Mouse (Mus musculus): ENCODE results near the gene Prx. TPM values are rescaled to one million over a fixed set of nuclear protein-coding genes. Genes with fewer than 3 reads are reported as not detected.

The Prx gene
- polyA plus RNA-seq, 1 experiment, result 2.4 TPM

DNA sequence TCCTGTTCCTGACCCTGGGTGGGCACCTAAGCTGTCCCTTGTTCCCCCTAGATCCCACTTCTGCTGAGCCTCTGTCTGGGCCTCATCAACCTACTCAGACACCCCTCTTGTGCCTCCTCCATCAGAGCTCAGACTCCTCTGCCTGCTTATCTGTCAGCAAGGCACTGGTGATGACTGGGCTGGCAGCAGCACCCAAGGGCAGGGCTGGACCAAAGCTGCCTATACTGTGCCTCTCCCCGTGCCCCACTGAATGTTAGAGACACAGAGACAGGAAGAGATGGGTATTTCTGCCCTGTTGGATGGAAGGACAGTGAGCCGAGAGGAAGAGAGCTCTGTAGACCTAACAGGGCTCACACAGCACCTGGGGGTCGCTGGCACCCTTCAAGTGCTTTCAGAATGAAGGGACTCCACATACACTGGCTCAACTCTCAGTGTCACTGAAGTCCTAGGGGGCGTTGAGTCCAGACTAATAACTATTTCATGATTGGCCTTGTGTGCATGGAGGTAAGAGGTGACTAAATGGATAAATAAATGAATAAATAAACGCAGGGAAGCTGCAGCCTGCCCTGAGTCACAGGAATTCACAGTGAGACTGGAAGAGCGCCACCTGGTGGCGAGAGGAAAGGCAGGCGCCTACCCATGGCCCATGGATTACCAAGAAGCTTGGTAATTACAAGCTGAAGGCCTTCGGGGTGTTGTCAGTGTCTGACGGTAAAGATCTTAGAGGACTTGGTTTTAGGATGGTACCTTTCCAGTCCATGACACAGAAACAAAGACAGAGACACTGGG, 27.1 kb downstream of the Prx start:
- TF ChIP-seq POLR2A (IDR thresholded peaks at IDR 0.05; ENCODE audit: borderline replicate concordance, extremely low read depth, insufficient read depth, insufficient read length, poor library complexity, severe bottlenecking) (no peak), CTCF (IDR thresholded peaks at IDR 0.05; ENCODE audit: borderline replicate concordance, extremely low read depth, insufficient read depth, insufficient read length) (peak; percentile 99)
- DNase-seq (ENCODE audit: low read depth), result peak; percentile 89

DNA sequence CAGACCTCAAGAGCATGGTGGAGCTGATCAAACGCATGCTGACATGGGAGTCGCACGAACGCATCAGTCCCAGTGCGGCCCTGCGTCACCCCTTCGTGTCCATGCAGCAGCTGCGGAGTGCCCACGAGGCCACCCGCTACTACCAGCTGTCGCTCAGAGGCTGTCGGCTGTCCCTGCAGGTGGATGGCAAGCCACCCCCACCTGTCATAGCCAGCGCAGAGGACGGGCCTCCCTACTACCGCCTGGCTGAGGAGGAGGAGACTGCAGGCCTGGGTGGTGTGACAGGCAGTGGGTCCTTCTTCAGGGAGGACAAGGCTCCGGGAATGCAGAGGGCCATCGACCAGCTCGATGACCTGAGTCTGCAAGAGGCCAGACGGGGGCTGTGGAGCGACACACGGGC, 29.9 kb downstream of the Prx start:
- no peak for DNase-seq (ENCODE audit: low read depth)
- TF ChIP-seq CTCF (IDR thresholded peaks at IDR 0.05; ENCODE audit: borderline replicate concordance, extremely low read depth, insufficient read depth, insufficient read length) (no peak), POLR2A (IDR thresholded peaks at IDR 0.05; ENCODE audit: borderline replicate concordance, extremely low read depth, insufficient read depth, insufficient read length, poor library complexity, severe bottlenecking) (no peak)

DNA sequence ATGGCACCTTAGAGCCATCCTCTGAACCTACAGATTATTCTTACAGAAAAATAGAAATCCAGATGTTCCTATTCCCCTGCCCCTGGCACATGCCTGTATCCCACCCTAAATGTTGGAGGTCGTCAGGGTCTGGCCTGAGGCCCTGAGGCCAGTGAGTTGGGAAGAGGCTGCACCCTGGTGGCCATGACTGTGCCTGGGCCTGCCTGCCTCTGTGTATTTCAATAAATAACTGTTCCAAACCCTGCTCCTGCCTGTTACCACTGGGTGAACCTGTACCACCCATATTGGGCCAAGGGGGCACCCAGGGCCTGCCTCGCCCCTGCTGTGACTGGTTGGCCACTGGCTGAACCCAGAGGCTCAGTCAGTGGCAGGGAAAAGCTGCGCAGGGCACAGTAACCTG, 31.8 kb downstream of the Prx start:
- 0 out of 2 replicates have a peak, but pooled peaks have one; percentile 23 for TF ChIP-seq CTCF (IDR thresholded peaks at IDR 0.05; ENCODE audit: borderline replicate concordance, extremely low read depth, insufficient read depth, insufficient read length)
- TF ChIP-seq POLR2A (IDR thresholded peaks at IDR 0.05; ENCODE audit: borderline replicate concordance, extremely low read depth, insufficient read depth, insufficient read length, poor library complexity, severe bottlenecking), result no peak
- DNase-seq (ENCODE audit: low read depth), result no peak

DNA sequence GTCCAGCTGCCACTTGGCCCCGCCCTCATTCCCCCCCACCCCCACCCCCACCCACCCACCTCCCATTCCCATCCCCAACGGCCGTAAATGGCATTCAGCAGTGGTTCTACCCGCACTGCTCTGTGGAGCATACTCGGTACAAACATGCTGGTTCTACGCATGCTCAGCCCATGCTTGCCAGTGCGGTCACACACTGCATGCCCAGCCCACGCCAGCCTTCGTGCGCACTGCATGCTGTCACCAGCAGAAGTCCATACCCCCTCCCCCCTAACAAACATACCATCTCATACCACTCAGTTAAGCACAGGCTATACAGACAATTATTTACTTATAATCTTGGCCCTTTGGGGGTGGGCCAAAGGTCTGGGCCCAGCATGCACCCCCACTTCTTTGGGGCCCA, 32.6 kb downstream of the Prx start:
- TF ChIP-seq POLR2A (IDR thresholded peaks at IDR 0.05; ENCODE audit: borderline replicate concordance, extremely low read depth, insufficient read depth, insufficient read length, poor library complexity, severe bottlenecking) (no peak), CTCF (IDR thresholded peaks at IDR 0.05; ENCODE audit: borderline replicate concordance, extremely low read depth, insufficient read depth, insufficient read length) (no peak)
- DNase-seq (ENCODE audit: low read depth), result no peak

DNA sequence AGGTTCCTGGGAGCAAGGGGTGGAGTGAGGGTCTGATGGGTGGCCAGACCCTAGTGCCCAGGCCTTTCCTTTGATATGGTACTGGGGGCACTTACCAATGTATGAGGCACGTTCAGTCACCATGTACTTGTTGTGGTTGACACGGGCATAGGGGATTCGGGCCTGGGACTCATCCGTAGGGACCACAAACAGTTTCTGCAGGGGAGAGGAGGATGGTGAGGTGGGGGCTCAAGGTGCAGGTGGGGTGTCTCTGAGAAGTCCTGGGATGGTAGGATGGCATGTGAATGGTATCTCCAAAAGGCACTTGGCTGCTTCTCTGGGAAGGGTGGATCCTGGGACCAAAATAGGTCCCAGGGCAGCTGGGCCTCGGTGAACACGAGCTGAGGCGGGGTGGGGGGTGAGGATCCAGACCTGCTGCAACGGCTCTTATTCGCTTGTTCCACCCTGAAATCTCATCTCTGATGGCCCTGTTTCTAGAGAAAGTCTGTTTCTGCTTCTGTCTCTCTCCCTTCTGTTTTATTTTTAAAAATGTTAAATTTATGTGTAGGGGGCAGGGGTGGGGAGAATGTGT, 33.4 kb downstream of the Prx start:
- no peak for DNase-seq (ENCODE audit: low read depth)
- no peak for TF ChIP-seq POLR2A (IDR thresholded peaks at IDR 0.05; ENCODE audit: borderline replicate concordance, extremely low read depth, insufficient read depth, insufficient read length, poor library complexity, severe bottlenecking)
- TF ChIP-seq CTCF (IDR thresholded peaks at IDR 0.05; ENCODE audit: borderline replicate concordance, extremely low read depth, insufficient read depth, insufficient read length), result no peak

DNA sequence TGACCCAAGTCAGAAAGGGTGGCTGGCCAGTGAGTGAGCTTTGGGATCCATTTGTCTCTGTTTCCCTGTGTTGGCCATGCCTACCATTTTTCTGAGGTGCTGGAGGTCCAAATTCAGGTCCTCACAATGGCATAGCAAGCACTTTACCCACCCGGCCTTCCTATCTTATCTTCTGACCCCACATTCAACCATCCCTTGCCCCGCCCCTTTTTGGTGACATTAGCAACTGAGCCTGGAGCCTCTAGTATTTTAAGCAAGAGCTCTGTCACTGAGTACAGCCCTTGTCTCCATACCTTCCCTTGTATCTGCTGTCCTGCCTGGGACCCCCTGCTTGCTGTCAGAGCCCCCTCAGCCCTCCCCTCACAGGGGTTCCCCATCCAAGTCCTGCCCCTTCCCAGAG, 36.3 kb downstream of the Prx start:
- no peak for DNase-seq (ENCODE audit: low read depth)
- TF ChIP-seq CTCF (IDR thresholded peaks at IDR 0.05; ENCODE audit: borderline replicate concordance, extremely low read depth, insufficient read depth, insufficient read length) (no peak), POLR2A (IDR thresholded peaks at IDR 0.05; ENCODE audit: borderline replicate concordance, extremely low read depth, insufficient read depth, insufficient read length, poor library complexity, severe bottlenecking) (no peak)

DNA sequence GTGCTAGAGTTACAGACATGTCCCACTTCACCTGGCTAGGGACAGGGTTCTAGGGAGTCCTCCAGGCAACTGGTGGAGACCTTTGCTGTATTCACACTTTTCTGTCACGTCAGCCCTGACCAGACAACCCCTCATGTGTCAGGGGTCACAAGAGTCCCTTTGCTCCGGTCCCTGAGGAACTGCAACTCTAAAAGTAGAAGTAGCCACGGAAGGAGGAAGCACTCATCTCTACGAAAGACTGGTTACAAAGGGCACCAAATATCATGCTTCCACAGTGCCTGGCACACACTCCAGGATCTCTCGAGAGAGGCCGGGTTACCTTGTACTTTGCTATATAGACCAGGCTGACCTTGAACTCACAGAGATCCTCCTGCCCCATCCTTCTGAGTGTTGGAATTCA, 37.5 kb downstream of the Prx start:
- no peak for DNase-seq (ENCODE audit: low read depth)

DNA sequence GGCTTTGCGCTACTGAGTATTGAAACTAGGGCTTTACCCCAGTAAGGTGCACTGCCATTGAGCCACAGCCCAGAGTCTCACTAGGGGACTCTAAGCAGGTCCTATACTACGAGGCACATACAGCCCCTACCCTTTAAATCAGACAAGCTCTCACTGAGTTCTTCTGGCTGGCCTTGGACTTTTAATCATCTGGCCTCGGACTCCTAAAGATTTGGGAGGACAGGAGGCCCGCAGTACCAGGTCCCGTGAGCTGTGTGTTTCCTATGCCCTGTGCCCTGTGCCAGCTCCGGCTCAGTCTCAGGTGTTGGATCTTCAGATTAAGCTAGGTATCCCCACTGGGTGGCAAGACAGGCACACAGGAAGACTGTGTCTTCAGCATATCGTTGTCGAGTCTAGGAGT, 38.9 kb downstream of the Prx start:
- TF ChIP-seq CTCF (IDR thresholded peaks at IDR 0.05; ENCODE audit: borderline replicate concordance, extremely low read depth, insufficient read depth, insufficient read length), result no peak
- TF ChIP-seq POLR2A (IDR thresholded peaks at IDR 0.05; ENCODE audit: borderline replicate concordance, extremely low read depth, insufficient read depth, insufficient read length, poor library complexity, severe bottlenecking), result no peak
- DNase-seq (ENCODE audit: low read depth), result no peak

More for the DNA sequence above, 37.5 kb downstream of the Prx start:
- no peak for TF ChIP-seq POLR2A (IDR thresholded peaks at IDR 0.05; ENCODE audit: borderline replicate concordance, extremely low read depth, insufficient read depth, insufficient read length, poor library complexity, severe bottlenecking)
- TF ChIP-seq CTCF (IDR thresholded peaks at IDR 0.05; ENCODE audit: borderline replicate concordance, extremely low read depth, insufficient read depth, insufficient read length), result no peak

DNA sequence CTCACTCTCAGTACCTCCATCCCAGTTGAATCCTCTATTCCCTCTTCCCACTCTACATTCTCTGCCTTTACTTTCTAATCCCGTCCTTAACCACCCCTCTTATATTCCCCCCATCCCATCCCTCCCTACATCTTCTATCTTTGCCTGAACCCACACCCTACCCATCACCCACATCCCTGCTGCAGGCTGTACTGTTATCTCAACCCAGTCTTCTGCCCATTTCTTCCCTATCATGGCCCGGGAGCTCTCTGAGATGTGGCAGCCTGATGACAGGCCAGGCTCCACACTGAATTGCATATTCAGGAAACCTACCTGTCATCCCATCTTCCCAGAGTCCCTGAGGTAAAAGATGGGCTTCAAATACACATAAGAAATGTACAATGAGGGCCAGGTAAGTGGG, 39.7 kb downstream of the Prx start:
- no peak for TF ChIP-seq POLR2A (IDR thresholded peaks at IDR 0.05; ENCODE audit: borderline replicate concordance, extremely low read depth, insufficient read depth, insufficient read length, poor library complexity, severe bottlenecking)
- TF ChIP-seq CTCF (IDR thresholded peaks at IDR 0.05; ENCODE audit: borderline replicate concordance, extremely low read depth, insufficient read depth, insufficient read length), result no peak
- DNase-seq (ENCODE audit: low read depth), result no peak

DNA sequence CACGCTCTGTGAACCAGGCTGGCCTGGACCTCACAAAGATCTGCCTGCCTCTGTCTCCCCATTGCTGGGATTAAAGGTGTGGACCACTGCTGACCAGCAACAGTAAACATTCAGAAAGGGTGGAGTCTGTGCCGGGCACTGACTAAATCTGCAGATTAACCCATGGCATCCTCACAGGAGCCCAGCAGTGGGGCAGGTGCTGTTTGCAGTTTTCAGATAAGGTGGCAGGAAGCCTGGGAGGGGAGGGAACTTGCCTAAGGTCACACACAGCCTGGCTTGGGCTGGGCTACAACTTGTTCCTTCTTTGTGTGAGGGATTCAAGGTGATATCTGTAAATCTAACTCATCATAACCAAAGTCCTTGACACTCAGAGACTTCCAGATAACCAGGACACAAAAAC, 41.4 kb downstream of the Prx start:
- DNase-seq (ENCODE audit: low read depth), result no peak
- TF ChIP-seq CTCF (IDR thresholded peaks at IDR 0.05; ENCODE audit: borderline replicate concordance, extremely low read depth, insufficient read depth, insufficient read length), result no peak
- no peak for TF ChIP-seq POLR2A (IDR thresholded peaks at IDR 0.05; ENCODE audit: borderline replicate concordance, extremely low read depth, insufficient read depth, insufficient read length, poor library complexity, severe bottlenecking)

DNA sequence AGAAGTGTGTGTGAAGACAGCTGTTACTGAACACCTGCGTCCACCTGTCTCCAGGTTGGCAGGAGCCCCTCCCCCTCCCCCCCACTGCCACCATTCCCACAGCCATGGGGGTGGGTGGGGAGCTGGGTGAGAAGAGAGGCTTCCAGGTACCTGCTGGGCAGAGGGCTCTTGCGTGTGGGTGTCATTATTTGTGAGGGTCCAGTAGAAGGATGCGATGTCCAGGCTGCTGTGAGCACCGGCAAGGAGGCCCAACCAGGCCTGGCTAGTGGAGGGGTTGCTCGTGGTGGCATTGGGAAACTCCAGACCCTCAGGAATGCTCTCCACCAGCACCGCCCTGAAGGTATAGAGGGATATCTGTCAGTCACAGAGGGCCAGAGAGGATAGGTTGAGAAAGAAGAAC, 41.8 kb downstream of the Prx start:
- DNase-seq (ENCODE audit: low read depth), result no peak
- TF ChIP-seq CTCF (IDR thresholded peaks at IDR 0.05; ENCODE audit: borderline replicate concordance, extremely low read depth, insufficient read depth, insufficient read length), result no peak
- TF ChIP-seq POLR2A (IDR thresholded peaks at IDR 0.05; ENCODE audit: borderline replicate concordance, extremely low read depth, insufficient read depth, insufficient read length, poor library complexity, severe bottlenecking), result no peak

DNA sequence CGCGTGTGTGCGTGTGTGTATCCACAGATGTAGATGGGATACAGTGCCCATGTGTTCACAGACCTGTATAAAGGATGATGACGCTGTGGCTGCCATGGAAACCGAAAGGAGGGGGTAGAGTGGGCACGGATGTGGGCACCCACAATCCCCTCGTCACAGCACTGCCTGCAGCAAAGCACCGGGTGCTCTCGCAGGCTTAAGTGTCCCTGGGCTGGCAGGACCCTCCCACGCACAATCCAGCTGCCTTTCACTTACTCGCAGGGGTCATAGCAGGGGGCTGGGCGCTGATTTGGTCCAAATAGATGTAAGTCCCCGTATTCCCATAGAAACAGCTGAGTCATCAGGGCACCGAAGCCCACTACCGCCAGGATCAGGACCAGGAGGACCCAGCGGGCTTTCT, 42.3 kb downstream of the Prx start:
- peak; percentile 68 for DNase-seq (ENCODE audit: low read depth)
- TF ChIP-seq CTCF (IDR thresholded peaks at IDR 0.05; ENCODE audit: borderline replicate concordance, extremely low read depth, insufficient read depth, insufficient read length) (no peak), POLR2A (IDR thresholded peaks at IDR 0.05; ENCODE audit: borderline replicate concordance, extremely low read depth, insufficient read depth, insufficient read length, poor library complexity, severe bottlenecking) (no peak)
